Mouse (Mus musculus) thymus, postnatal 0 days (tissue): ENCODE data around the gene B4galt3. TPM values are rescaled to one million over a fixed set of nuclear protein-coding genes. Genes with fewer than 3 reads are reported as not detected.
A peak's percentile ranks its signal among the peaks of the same experiment; 100 is the strongest.

Experiments
- DNase-seq: peaks from one replicate; pipeline ENCODE4 v3.0.0-alpha.2; 2015; ENCODE audit warnings: low spot score
- polyA plus RNA-seq: library from polyadenylated mRNA; unstranded; fragments of >200 nt; fragmentation: Nextera tagmentation; extraction: Ambion mirVana; gene quantifications from 2 replicates; pipeline ENCODE4 v1.2.1, GENCODE M21; 2015

B4galt3 gene
- polyA plus RNA-seq, 1 experiment from 2014 or later = 50.6 TPM

DNA sequence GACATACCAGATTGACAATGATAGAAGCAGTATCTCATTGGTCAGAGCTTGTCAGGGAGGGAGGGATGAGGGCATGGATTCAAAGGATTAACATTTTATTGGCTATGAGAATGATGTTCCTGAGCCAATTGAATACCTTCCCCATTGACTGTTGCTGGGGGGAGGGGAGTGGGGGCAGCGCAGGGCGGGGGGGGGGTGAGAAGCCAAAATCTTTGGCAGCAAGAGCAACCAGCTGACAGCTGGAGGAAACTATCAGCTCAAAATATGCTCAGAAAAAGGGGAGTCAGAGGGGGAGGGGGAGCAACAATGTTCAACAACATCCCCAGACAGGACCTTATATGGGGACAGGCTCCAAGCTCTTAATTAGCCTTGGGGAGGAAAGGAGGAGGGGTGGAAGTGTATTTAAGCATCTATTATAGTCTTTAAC lies 6.9 kb upstream of the B4galt3 start:
- no peak for DNase-seq

GRCm38 (mm10) chr1:171263666-171264461 lies 6.3 kb upstream of the B4galt3 start:
- no peak for DNase-seq

GRCm38 (mm10) chr1:171265971-171266744 lies 4.0 kb upstream of the B4galt3 start:
- DNase-seq = no peak

DNA sequence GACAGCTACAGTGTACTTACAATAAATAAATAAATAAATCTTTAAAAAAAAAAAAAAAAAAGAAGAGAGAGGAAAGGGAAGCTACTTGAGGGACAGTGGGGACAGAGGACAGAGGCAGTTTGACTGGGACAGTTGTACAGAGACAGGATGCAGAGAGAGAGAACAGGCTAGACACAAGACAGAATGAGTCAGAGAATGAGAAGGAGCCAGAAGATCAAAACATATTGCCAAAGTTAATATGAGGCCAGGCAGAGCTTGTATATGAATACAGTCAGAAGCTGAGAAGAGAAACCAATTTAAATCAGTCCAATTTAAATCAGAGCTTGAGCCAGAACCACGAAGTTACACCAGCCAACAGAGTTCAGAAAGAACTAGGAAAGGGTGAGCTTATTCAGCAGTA lies 1.8 kb upstream of the B4galt3 start:
- DNase-seq = no peak

GRCm38 (mm10) chr1:171270573-171270900 lies 409 bp downstream of the B4galt3 start:
- DNase-seq = no peak

DNA sequence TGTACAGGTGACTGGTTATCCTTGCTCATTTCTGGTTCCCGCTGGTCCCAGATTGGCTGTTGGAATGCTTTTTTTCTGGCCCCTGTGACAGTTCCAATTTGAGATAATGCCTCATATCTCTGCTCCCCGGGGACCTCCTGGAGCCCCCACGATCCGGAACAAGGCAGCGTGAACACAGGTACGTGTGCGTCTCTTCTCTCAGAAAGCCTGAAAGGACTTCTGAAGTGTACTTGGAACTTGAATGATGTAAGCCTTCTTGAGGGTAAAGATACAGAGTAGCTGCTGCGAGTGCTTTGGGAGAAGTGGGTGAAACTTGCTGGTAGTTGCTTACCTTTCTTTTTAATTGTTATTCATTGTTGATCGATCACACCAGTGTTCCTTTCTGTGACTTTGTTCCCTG lies 1.1 kb downstream of the B4galt3 start:
- no peak for DNase-seq

DNA sequence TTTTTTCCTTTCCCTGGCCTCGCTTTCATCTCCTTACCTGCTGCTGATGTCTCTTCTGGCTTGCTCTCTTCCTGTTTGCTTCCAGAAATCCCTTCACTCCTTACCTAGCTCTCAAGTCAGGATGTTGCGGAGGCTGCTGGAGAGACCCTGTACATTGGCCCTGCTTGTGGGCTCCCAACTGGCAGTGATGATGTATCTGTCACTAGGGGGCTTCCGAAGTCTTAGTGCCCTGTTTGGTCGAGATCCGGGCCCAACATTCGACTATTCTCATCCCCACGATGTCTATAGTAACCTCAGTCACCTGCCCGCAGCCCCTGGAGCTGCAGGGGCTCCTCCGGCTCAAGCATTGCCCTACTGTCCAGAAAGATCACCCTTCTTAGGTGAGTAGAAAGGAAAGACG lies 1.5 kb downstream of the B4galt3 start:
- DNase-seq = no peak

- DNase-seq = no peak
Observed at GRCm38 (mm10) chr1:171272086-171272485, 2.0 kb downstream of the B4galt3 start.

DNA sequence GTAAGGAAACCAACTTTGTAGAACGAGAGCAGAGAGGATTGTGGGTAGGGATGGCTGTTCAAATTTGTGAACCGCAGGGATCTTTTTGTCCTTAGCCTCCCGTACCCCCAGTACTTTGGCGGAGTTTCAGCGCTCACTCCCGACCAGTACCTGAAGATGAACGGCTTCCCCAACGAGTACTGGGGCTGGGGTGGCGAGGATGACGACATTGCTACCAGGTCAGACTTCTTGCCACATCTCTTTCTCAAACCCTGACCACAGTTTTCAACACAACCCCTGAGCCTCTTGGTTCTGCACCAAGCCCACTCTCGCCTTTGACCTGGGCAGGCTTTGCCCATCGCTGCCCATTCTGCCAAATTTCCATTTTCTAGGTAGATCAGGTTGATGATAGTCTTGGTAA lies 4.0 kb downstream of the B4galt3 start:
- no peak for DNase-seq

- no peak for DNase-seq
Observed at GRCm38 (mm10) chr1:171275144-171275734, 5.1 kb downstream of the B4galt3 start.

DNA sequence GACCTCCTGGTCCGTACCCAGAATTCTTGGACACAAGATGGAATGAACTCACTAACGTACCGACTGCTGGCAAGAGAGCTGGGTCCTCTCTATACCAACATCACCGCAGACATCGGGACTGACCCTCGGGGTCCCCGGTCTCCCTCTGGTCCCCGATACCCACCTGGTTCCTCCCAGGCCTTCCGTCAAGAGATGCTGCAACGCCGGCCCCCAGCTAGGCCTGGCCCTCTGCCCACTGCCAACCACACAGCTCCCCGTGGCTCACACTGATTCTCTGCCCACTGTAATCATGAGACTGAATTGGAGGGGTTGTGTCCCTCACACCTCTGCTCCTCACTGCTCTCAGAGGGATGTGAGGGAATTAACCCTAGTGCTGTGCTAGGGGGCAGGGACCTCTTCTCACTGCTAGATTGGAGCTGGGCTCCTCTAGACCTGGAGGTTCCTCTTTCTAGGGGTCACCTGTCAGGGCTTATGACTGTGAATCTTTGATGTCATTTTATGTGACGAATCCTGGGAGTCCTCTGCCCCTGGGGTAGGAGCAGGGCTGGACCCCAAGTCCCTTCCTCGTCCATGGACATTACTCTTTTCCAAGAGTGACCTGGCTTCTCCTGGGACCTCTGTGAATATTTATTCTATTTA lies 6.1 kb downstream of the B4galt3 start:
- DNase-seq = no peak

DNA sequence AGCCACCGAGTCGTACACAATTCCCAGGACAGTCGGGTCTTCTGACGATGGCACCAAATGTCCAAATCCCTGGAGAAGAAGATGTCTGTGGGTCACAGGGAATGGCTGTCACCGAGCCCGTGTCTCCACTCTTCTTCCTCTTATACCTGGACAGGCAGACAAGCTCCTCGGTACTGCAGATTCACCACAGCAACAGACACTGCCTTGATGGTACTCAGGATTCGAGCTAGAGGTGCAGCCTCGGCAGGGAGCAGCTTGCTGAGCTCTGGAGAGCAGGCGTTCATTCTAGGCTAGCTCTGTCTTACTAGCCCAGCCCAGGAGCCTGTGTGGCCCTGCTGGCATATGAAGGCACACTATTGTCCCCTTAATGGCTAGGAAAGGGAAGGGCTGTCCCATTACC lies 7.6 kb downstream of the B4galt3 start:
- DNase-seq = no peak

GRCm38 (mm10) chr1:171278436-171278835 lies 8.3 kb downstream of the B4galt3 start:
- DNase-seq = no peak

DNA sequence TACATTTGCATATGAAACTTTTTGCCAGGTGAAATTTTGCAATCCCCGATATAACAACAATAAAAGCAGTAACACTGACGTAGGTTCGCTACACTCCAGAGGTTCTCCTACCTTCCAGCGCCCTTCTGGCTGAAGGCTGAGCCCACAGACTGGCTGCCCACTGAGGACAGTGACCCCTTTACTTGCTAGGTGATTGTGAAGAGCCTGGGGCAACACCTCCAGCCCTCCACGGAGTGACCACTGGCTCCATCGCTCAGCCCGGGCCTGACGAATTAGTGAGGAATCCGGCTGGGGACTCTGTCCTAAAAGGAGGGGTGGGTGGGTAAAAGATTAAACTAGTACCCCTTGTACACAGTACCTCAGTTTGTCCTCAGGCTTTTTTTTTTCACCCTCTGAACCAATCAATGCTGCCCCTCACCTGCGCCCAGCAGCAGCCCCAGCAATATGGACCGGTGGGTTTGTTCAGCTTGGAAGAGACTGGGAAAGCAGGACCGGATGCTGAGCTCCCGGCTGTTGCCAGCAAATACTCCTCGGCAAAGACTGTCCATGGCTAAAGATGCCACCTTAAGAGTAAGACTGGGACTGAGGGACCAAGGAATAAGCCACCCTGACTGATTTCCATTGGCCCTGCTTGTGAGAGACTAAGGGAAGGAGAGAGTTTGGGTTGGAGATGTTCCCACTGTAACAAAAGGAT lies 9.0 kb downstream of the B4galt3 start:
- DNase-seq = no peak

DNA sequence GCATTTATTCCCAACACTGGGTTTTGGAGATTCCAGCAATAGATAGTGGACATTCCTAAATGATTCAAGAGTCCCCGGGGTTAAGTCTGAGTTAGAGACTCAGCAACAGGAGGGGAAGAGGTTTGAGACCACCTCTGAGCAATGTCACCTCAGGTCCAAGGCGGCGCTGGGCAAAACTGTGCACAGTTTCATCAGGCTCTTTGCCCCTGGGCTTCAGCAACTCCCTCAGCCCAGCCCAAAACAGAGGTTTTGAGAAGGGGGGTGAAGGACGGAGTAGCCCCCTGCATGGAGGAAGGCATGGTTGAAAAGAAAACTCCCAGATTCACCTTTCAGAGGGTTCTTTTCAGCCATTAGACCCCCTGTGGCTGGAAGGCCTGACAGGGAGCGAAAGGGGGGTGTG lies 9.6 kb downstream of the B4galt3 start:
- no peak for DNase-seq

DNA sequence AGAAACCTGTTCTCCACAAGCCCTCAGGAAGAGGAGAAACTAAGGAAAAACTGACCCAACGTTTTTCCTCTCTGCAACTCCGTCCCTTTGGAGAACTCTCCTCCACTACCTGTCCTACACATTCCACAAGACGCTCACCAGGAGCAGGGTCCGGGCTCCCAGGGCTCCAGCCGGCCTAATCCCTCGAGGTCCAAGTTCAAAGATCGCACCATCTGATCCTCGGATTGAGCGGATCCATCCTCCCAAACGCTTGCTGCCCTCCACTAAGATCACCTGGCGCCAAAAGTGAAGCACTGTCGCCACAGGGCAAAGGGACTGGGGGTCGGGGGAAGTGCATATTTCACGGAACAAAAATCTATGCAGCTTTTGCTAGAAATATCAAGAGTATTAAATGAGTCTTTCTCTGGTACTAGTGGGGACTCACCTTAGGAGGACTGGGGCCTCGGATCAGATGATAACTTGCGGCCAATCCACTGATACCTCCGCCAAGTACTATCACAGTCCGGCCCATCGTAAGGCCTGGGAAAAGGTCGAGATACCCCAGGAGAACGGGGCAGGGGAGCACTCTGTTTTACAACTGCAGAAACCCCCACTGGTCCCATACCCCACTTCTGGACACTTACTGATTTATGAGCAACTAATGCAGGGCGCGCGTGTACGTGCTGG lies 10.3 kb downstream of the B4galt3 start:
- DNase-seq = no peak

- DNase-seq = peak; percentile 97
Observed at GRCm38 (mm10) chr1:171280916-171281527, 10.9 kb downstream of the B4galt3 start, which contains the start of gene Ppox. Ppox (minus strand) TSS chr1:171281186.

DNA sequence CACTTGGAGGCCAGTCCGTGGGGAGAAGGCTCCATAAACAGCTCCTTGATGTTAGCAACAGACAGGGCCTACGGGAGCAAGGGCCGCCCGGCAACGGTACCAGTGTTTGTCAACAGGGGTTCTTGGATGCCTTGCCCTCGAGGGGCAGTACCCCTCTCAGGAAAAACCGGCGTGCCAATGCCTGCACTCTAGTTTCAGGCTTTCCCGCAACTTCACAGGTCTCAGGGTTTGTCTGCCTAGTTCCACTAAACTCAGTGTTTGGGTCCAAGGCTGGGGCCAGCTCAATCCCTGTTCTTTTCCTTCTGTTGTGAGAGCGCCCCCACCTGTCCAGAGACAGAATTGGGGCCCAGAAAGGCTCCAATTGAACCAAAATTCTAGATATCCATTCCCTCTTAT lies 11.4 kb downstream of the B4galt3 start:
- DNase-seq = peak; percentile 81

DNA sequence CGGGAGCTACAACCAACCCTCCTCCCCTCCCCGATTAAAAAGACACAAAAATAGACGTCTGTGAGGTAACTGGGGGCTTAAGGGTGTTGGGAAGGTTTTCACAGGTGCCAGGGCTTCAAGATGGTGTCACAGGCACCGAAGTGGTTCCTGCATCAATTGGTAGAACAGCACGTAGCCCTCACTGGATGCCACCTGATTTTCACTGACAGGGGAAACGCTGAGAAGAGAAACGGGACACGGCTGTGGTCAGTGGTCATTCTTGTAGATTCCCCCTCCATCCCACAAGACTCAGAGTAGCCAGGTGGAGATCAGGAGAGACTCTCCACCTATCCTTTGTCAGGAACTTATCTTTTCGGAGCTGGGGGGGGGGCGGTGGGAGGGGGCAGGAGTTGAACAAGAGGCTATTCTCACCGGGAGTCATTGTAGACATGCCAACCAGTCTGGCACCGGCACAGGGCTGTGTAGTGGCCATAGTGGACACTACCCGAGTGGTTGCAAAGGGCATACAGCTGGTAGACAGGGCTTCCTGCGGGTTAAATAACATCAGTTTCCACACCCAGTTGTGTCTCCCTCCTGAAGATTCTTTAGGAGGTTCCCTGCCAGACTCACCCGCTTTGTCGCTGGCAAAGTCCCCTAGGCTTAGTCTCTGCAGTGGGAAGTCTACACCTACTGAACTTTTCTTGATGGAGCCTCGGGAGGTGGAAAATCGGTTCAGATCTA lies 12.1 kb downstream of the B4galt3 start:
- no peak for DNase-seq
